Mouse (Mus musculus): ENCODE data around the gene Stk26. TPM values are rescaled to one million over a fixed set of nuclear protein-coding genes. Genes with fewer than 3 reads are reported as not detected.
A peak's percentile ranks its signal among the peaks of the same experiment; 100 is the strongest.

Gene Stk26
- total RNA-seq (2015), result 251 and 266 TPM in 2 replicates
- 190 and 197 TPM in 2 replicates for total RNA-seq (2017)

DNA sequence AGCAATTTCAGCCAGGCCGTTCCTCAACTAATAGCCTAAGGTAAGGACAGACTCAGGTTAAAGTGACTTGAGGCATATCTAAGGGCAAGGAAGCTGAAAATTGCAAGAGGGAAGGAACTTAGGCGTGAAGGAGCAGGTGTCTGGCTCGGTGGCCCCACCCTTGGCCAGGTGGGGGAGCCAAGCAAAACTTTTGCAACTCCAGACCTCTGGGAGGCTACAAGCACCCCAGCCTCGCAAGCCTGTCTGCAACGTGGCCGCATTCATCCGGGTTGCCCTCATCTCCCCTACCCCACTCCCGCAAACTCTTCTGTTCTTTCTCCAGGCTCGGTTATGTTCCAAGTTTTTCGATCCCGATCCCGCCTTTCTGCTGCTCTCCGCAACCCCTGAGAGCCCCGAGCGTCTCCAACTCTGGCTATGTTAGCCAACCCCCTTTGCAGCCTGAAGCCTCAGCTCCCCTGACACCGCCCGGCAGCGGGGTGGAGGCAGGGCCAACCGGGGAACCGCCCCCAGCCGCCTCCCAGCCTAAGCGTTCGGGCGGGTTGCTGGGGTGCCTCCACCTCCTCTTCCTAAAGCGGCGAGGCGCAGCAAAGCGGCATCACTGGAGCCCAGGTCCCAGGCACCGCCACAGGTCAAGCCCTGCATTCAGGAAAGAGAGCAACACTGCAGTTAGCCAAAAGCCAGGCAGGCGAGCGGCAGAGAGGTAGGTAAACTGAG, at the start of gene Stk26:
Gene Stk26, plus strand, starts transcription at position 201 of the 714 bp plus-strand sequence.
- ATAC-seq (replicated peaks; ENCODE audit: poor library complexity), result peak; percentile 91

DNA sequence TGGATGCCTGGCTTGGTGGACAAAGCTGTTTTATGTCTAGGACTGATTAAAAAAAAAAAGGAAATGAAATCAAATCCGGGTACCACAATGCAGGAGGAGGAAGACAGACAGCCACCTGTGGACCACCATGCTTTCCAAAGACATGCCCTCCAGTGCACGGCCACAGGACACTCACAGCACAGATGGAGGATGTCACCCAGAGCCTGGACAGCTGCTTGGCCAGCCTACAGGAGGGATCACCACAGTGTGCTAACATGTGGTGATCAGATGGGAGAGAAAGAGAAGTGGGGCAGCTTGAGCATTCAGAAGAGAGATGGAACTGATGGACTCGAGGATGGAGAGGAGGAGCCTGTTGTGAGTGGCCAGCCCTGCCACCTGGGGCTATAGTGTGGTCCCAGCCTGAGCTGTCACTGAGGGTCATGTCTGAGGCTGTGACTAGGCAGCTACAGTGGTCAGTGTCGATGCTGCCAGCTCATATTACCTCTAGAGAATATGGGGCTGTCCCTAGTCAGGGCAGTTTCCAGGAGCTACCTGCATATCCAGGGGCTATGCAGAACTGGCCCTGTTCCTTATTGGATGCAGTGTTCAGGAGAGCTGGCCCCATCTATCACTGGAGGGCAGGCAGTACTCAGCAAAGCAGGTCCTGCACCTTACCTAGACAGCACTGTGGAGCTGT, 47.7 kb upstream of the Stk26 start:
- no peak for ATAC-seq (replicated peaks; ENCODE audit: poor library complexity)

DNA sequence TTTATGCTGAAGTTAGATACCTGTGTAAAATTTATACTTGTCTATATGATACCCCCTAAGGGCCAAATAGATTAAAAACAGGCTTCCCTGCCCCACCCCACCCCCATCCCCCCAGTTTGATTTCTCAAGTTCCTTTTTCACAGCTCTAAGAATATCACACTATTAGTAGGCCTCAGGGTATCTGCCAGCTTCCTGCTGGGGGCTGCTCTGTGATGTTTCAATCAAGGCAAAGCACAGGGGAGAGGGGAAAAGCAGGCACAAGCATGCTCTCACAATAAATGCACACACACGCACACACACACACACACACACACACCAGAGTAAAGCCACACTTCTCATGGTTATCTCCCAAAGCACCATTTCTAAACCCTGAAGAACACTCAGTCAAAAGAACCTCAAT, 43.0 kb upstream of the Stk26 start:
- ATAC-seq (replicated peaks; ENCODE audit: poor library complexity), result 0 out of 2 replicates have a peak, but pooled peaks have one; percentile 34

- ATAC-seq (replicated peaks; ENCODE audit: poor library complexity), result no peak
These were observed 42.3 kb upstream of the Stk26 start for GRCm38 (mm10) chrX:50798571-50798970.

DNA sequence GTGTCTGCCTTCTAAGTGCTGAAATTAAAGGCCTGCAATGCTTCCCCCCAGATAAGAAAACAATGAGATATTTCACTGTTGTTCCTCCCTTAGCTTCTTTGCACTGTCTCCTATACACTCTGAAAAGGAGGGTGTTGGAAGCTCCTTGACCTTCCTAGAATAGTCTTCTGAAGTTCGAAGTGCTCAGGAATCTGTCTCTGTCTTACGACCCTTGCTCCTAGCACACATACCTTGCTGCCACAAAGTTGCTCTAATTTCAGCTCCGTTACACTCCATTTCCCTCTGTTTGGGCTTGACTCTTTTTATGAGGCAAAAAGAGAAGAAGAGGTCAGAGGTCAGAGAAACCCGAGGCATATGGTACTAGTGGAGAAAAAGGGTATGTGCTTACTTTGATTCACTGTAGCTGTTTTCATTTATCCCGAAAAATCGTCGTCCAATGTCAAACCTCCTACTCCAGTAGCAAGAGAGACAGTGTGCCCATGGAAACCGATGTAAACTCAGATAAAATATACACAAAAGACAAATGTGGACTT, 41.1 kb upstream of the Stk26 start:
- ATAC-seq (replicated peaks; ENCODE audit: poor library complexity), result no peak

DNA sequence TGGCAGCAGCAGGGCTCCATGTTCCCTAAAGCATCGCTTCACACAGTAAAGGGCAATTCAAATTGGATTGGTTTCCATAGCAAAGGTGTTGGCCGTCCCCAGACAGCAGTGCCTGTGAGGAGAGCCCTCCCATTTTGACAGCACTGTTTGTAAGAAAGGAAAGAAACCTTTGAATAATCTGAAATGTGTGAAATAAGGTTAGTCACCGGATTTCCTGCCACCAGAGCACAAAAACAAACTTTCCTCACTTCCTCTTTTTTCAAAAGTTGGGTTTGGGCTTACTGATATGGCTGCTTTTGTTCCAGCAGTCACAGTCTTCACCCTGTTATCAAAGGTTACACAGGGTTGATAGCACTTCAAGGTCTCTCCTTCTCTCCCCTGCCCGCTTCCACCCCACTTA, 35.2 kb upstream of the Stk26 start:
- ATAC-seq (replicated peaks; ENCODE audit: poor library complexity), result peak; percentile 95

- ATAC-seq (replicated peaks; ENCODE audit: poor library complexity), result no peak
These were observed 17.0 kb upstream of the Stk26 start for GRCm38 (mm10) chrX:50823856-50824255.

DNA sequence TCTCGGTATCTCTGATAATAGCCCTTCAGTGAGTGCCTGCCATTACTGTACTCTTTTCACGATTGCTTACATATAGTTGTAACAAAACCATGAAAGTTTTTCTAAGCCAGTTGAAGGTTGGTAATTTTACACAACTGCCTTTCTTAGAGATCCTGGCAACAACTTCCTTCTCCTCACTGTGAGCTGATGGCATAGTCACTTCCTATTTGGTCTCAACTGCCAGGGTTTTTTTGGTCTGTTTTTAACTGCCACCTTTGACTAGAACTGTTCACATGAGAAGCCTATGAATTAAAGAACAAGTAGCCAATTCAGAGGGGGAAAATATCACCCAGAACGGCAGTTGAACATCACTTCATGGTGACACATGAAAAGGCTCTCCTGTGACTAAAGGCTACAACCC, 5.3 kb upstream of the Stk26 start:
- peak; percentile 61 for ATAC-seq (replicated peaks; ENCODE audit: poor library complexity)

DNA sequence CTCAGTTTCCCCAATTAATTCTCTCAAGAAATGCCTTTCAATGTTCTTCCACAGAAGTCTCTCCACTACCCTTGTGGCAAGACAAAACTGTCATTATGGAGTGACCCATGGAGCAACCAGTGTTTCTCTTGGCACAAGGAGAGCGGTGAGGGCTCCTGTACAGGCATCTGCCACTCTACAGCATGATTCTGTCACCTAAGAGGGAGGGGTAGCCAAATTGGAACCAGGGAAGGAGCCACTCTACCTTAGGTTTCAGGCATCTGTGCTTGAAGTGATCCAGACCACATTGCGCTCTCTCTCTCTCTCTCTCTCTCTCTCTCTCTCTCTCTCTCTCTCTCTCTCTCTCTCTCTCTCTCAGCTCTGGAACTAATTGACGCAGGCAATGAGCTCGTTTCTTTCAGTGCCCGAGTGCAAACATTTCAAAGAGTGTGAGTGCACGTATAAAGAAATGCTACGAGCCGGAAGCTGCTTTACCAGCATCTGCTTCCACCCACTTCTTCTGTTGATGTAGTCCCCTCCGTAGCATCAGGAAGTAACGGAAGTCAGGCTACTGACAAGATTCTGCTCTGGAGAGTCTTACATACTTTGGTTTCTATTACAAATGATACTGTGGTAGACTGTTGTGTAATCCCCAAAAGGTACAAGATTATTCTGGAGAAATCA, 4.7 kb upstream of the Stk26 start:
- peak; percentile 59 for ATAC-seq (replicated peaks; ENCODE audit: poor library complexity)

GRCm38 (mm10) chrX:50841587-50841986, 740 bp downstream of the Stk26 start:
- ATAC-seq (replicated peaks; ENCODE audit: poor library complexity), result peak; percentile 40

DNA sequence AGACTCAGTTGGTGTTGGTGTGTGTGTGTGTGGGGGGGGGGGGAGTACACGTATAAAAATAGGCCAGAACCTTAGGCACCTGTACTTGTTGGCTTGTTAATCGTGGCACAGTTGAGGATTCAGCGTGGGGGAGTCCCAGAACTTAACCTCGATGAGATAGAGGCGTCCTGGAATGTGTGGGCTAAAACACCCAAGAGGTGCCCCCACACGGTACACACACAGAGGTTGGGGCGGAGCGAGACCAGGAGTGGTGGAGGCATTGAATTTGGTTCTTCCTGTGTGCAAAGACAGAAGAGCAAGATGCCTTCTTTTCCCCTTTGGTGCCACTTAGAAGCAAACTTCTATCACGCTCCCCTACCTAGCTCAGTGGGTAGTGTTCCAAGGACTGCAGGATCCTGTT, 1.2 kb downstream of the Stk26 start:
- ATAC-seq (replicated peaks; ENCODE audit: poor library complexity), result no peak

DNA sequence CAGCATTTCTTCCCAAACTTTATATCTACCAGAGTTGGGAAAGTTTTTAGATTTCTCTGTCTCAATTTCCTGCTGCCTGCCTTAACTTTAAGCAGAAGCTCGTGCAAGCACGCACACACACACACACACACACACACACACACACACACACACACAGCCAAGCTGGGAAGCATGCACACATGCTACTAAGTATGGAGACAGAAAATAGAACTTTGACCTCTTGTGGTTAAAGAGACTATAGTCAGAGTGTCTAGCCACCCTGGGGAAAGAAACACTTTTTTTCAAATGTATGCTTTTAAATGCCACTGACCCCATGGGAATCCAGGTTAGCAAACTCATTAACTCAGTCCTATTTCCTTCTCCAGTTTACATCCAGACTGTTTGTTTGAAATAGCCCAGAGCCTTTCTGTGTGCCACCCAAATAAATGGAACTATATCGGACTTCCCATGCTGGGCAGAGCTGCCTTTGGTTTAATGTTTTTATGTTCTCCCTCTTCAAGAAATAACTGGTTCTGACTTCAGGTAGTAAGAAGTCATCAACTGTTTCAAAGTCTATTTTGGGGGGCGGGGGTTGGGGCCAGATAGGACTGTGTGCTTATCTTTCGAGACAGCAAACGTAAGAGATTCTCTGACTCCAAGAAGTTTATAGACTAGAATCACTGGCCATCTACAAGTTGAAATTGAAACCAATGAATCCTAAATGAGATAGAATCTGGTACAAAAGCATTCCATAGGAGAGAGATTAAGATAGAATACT, 9.8 kb downstream of the Stk26 start:
- no peak for ATAC-seq (replicated peaks; ENCODE audit: poor library complexity)

- ATAC-seq (replicated peaks; ENCODE audit: poor library complexity), result no peak
These were observed 22.9 kb downstream of the Stk26 start for GRCm38 (mm10) chrX:50863771-50864170.

DNA sequence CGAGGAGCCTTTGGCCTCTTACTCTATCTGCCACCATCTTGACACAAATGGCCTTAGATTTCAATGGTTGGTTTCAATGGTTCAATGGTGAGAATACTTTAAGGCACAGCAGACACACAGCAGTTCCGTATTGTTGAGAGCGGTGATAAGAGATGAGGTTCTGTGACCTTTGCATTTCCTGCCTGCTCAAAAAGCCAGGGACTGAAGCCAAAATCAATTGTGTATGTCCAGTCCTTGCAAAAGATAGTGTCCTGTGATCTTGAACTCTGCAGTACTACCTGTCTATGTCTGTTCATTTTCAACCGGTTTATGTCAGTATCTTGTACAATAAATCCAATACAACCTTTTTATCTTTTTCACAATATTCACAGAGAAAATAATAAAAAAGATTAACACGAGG, 23.9 kb downstream of the Stk26 start:
- no peak for ATAC-seq (replicated peaks; ENCODE audit: poor library complexity)

GRCm38 (mm10) chrX:50874246-50875002, 33.6 kb downstream of the Stk26 start:
- ATAC-seq (replicated peaks; ENCODE audit: poor library complexity), result peak; percentile 17; the same call in 1 of the 2 replicates

DNA sequence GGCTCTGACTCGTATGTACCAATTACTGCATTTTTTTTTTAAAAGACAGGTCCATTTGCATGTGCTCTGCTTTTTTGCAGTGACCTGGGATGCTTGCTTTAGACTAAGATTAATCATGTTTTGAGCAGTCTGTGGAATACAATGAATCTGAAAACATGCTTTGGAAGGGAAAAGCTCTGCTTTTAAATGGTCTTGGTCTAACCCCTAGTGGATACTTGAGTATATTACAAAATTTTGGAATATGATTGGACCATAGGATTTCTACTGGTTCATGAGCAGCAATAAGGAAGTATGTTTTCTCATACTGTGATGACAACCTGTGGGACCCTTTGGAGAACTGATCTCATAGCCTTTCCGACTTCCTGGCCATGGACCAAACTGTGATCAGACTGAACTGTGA, 47.2 kb downstream of the Stk26 start:
- 0 out of 2 replicates have a peak, but pooled peaks have one; percentile 34 for ATAC-seq (replicated peaks; ENCODE audit: poor library complexity)

- no peak for ATAC-seq (replicated peaks; ENCODE audit: poor library complexity)
These were observed 62.6 kb downstream of the Stk26 start for GRCm38 (mm10) chrX:50903497-50903896.

GRCm38 (mm10) chrX:50909915-50910314, 69.1 kb downstream of the Stk26 start:
- ATAC-seq (replicated peaks; ENCODE audit: poor library complexity), result no peak

DNA sequence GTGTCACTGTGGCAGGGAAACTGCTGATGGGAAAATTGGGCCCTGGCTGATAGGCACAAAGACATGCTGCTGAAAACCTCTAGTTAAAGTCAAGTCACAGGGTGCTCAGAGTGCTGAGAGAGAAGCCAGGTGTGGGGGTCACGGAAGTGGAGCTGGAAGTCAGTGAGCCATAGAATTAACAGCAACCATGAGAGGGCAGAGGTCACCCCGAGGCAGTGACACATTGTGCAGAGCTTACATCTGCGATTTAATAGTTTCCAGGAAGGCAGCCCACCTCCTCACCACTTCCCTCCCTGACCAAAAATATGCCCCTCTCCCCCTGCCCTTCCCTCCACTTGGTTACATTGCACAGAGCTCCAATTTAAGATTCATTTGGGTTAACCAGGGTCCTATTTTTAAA, 76.5 kb downstream of the Stk26 start:
- ATAC-seq (replicated peaks; ENCODE audit: poor library complexity), result no peak

GRCm38 (mm10) chrX:50918754-50919153, 77.9 kb downstream of the Stk26 start:
- no peak for ATAC-seq (replicated peaks; ENCODE audit: poor library complexity)
